Mouse (Mus musculus): Measurements from ENCODE around the gene Wdfy1. TPM values are rescaled to one million over a fixed set of nuclear protein-coding genes. Genes with fewer than 3 reads are reported as not detected.

Gene Wdfy1
- total RNA-seq, 2 experiments from 2014 or later: 38.0 to 40.2 TPM

- Histone ChIP-seq H3K27ac (no peak overlapping the region), H3K4me3 (no peak overlapping the region)
- no peak for TF ChIP-seq CTCF (conservative IDR thresholded peaks at IDR 0.05)
- DNase-seq (ENCODE audit: low spot score in 2 of 2): no peak
These were observed 120.0 kb downstream of the Wdfy1 start for GRCm38 (mm10) chr1:79655819-79656555.

- DNase-seq (ENCODE audit: low spot score in 2 of 2): no peak
- H3K4me3 ChIP-seq: no peak overlapping the region
- no peak overlapping the region for H3K27ac ChIP-seq
- no peak for TF ChIP-seq CTCF (conservative IDR thresholded peaks at IDR 0.05)
These were observed 121.0 kb downstream of the Wdfy1 start for GRCm38 (mm10) chr1:79654948-79655347.

Other genes with a start within 250 kb of the Wdfy1 start
- gene Ap1s3, start 104.2 kb downstream of the Wdfy1 start, total RNA-seq (2021): 1 to 10 TPM; 2.0 to 3.3 TPM
- gene Mrpl44, start 125 bp downstream of the Wdfy1 start, total RNA-seq (2021): 10 to 100 TPM; 28.0 to 28.2 TPM
- 100 to 1,000 TPM; 130 to 131 TPM for gene Serpine2, start 85.0 kb upstream of the Wdfy1 start, total RNA-seq (2021)